Mouse (Mus musculus): ENCODE measurements around the gene Cacnb2. TPM values are rescaled to one million over a fixed set of nuclear protein-coding genes. Genes with fewer than 3 reads are reported as not detected.

Gene Cacnb2
- polyA plus RNA-seq, 1 experiment from 2014 or later, result 0.38 TPM

DNA sequence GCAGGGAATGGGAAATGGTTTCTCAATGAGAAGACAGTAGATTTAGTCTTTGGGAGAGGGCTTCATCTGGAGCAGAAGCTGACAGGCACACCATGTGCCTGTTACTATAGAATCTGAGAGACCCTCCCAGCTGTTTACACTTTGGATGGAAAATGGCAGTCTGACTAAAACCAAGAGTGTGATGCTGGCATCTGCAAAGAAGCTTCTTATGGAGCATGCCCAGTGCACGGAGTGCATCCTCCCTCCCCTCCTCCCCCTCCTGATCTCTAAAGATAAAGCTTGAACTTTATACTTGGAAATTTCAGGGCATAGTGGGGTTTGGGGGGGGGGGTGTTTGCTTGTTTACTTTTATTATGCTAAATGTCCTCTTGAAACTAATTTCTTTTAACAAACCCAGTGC lies 270.2 kb downstream of the Cacnb2 start:
- no peak overlapping the region for H3K4me3 ChIP-seq (replicated peaks)
- no peak overlapping the region for H3K9ac ChIP-seq
- no peaks in the 10 kb centered on the region for H3K4me1 ChIP-seq (replicated peaks)
- ATAC-seq (ENCODE audit: insufficient read depth), result no peak
- H3K36me3 ChIP-seq (replicated peaks), result no peaks in the 10 kb centered on the region
- no peaks in the 10 kb centered on the region for H3K9me3 ChIP-seq (replicated peaks)
- H3K4me2 ChIP-seq, result no peak overlapping the region
- no peaks in the 10 kb centered on the region for H3K27me3 ChIP-seq
- H3K27ac ChIP-seq (replicated peaks), result no peak overlapping the region
- WGBS (ENCODE audit: insufficient replicate concordance), result 48% methylated on average over 1 of the region's 1 CpGs

DNA sequence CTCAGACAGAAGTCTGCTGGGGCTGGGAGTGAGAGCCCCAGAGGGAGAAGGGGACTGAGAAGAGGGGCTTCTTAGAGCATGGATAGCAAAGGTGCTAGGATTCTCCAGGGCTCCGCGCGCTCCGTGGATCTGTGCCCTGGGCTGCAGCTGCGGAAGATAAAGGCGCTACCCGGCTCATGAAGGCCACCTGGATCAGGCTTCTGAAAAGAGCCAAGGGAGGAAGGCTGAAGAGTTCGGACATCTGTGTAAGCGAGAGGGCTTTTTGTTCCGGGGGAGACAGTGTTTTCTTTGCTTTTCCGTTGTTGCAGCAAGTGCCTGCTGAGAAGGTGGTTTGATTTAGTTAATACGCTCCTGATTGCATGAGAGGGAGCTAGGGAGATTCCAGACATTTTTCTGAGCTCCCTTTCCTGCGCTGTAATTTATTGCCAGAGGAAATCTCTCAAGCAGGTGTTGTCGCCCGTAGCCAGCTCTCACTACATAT lies 270.9 kb downstream of the Cacnb2 start:
- Histone ChIP-seq H3K9me3 (replicated peaks) (no peaks in the 10 kb centered on the region), H3K4me1 (replicated peaks) (no peaks in the 10 kb centered on the region), H3K27ac (replicated peaks) (no peak overlapping the region), H3K27me3 (no peaks in the 10 kb centered on the region), H3K36me3 (replicated peaks) (no peaks in the 10 kb centered on the region), H3K9ac (no peak overlapping the region), H3K4me2 (no peak overlapping the region), H3K4me3 (replicated peaks) (no peak overlapping the region)
- 53% methylated on average over 15 of the region's 15 CpGs for WGBS (ENCODE audit: insufficient replicate concordance)
- ATAC-seq (ENCODE audit: insufficient read depth), result no peak

DNA sequence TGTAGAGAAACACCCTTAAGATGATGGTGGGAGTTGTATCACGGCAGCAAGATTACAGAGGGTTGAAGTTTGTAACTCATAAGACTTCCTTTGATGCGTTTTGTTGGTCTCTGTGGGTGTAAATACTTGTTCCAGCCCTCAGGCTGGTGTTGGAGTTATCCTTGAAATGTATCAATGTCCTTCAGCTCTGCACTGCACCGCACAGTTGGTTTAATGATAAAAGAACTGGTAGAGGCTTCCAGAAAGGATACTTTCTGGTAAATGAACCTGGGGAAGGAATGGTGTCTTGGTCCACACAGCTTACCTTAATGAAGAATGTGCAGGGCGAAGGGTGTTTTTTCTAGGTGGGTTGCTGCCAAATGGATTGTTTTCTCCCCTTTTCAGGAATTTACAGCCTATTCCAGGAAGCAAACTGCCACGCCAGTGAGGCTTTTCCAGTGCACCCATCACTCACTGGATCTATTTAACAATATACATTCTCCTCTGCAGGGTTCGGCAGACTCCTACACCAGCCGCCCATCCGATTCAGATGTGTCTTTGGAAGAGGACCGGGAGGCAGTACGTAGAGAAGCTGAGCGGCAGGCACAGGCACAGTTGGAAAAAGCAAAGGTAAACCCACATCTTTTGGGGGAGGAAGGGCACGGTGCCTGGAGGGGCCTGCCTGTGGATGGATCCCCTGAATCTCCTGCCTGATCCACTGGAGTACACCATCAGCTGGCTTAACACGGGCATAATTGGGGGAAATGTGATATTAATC lies 271.6 kb downstream of the Cacnb2 start:
- H3K4me1 ChIP-seq (replicated peaks), result no peaks in the 10 kb centered on the region
- no peaks in the 10 kb centered on the region for H3K36me3 ChIP-seq (replicated peaks)
- no peak overlapping the region for H3K9ac ChIP-seq
- no peak overlapping the region for H3K27ac ChIP-seq (replicated peaks)
- ATAC-seq (ENCODE audit: insufficient read depth), result no peak
- no peak overlapping the region for H3K4me2 ChIP-seq
- no peaks in the 10 kb centered on the region for H3K27me3 ChIP-seq
- no peaks in the 10 kb centered on the region for H3K9me3 ChIP-seq (replicated peaks)
- 60% methylated on average over 13 of the region's 13 CpGs for WGBS (ENCODE audit: insufficient replicate concordance)
- no peak overlapping the region for H3K4me3 ChIP-seq (replicated peaks)

DNA sequence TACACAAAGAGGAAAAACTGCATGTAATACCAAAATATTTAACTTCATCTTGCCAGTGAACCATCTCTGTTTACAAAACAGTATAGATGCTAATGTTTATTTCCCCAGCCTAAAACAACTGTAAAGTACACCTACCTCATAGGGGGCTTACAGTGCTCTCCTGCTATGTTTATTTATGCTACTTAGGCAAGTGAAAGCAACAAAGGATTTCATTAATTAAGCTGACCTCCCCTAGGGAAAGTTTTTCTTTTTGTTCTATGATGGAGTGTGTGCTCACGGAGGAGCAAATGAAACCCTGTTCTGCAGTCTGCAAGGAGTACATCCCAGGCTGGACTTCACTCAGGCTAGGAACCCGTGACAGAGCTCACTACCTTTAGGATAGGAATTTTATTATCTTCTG lies 272.2 kb downstream of the Cacnb2 start:
- Histone ChIP-seq H3K4me2 (no peak overlapping the region), H3K4me1 (replicated peaks) (no peaks in the 10 kb centered on the region), H3K36me3 (replicated peaks) (no peaks in the 10 kb centered on the region), H3K9ac (no peak overlapping the region), H3K27me3 (no peaks in the 10 kb centered on the region), H3K27ac (replicated peaks) (no peak overlapping the region), H3K9me3 (replicated peaks) (no peaks in the 10 kb centered on the region), H3K4me3 (replicated peaks) (no peak overlapping the region)
- WGBS (ENCODE audit: insufficient replicate concordance), result 50% methylated on average over 2 of the region's 2 CpGs
- no peak for ATAC-seq (ENCODE audit: insufficient read depth)

DNA sequence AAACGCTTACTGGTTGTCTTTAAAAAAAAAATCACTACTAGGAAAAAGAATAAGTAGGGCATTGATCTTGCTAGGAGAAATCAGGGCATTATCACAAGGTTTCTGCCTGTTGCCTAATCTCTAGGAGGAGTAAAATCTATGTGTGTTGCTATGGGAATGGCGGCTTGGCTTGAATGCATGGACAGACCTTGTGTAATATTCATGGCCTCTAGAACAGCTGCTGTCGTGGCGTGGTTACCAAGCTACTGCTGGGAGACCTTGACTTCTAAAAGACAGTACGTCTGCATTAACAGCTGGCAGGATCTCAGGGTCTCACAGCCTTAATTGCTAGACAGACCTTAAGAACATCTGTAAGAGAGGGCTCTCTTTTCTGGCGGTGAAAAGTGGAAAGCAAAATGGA lies 272.7 kb downstream of the Cacnb2 start:
- no peak for ATAC-seq (ENCODE audit: insufficient read depth)
- H3K4me2 ChIP-seq, result no peak overlapping the region
- H3K27me3 ChIP-seq, result no peaks in the 10 kb centered on the region
- H3K4me3 ChIP-seq (replicated peaks), result no peak overlapping the region
- no peaks in the 10 kb centered on the region for H3K4me1 ChIP-seq (replicated peaks)
- no peak overlapping the region for H3K9ac ChIP-seq
- no peaks in the 10 kb centered on the region for H3K9me3 ChIP-seq (replicated peaks)
- H3K36me3 ChIP-seq (replicated peaks), result no peaks in the 10 kb centered on the region
- no peak overlapping the region for H3K27ac ChIP-seq (replicated peaks)
- 59% methylated on average over 6 of the region's 6 CpGs for WGBS (ENCODE audit: insufficient replicate concordance)

DNA sequence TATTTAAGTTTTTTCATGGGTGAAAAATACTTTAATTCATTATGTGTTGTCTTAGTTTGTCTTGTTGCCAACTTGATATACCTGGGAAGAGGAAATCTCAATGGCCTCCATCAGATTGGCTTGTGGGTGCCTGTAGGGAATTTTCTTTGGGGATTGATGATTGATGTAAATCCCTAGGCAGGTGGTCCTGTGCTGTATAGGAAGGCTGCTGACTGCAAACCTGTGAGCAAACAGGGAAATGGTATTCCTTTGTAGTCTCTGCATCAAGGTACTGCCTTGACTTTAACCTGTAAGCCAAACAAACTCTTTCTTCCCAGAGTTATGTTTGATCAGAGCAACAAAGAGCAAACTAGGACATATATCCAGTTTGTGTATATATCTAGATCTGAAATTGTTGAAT lies 276.1 kb downstream of the Cacnb2 start:
- no peak for ATAC-seq (ENCODE audit: insufficient read depth)
- H3K27ac ChIP-seq (replicated peaks), result no peak overlapping the region
- H3K9ac ChIP-seq, result no peak overlapping the region
- no peaks in the 10 kb centered on the region for H3K9me3 ChIP-seq (replicated peaks)
- no peaks in the 10 kb centered on the region for H3K36me3 ChIP-seq (replicated peaks)
- H3K4me1 ChIP-seq (replicated peaks), result no peaks in the 10 kb centered on the region
- no peak overlapping the region for H3K4me3 ChIP-seq (replicated peaks)
- no peaks in the 10 kb centered on the region for H3K27me3 ChIP-seq
- no peak overlapping the region for H3K4me2 ChIP-seq

DNA sequence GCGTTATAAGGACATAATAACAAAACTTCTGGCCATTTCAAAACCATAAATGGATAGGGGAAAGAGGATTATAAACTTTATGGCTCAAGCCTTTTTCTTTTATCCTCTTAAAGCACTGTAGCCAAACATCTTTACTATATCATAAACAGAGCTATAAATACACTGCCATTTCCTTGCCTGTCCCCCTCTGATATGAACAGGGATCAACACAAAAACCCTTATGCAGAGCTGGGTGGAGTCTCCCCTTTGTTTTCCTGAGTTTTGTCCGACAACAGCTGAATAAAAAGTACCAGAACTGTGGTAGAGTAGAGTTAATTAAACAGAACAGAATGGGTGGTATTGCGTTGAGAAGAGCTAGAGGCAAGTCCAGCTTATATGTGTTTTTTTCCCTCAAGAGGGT lies 280.6 kb downstream of the Cacnb2 start:
- Histone ChIP-seq H3K27me3 (no peaks in the 10 kb centered on the region), H3K36me3 (replicated peaks) (no peaks in the 10 kb centered on the region), H3K4me2 (no peak overlapping the region), H3K4me1 (replicated peaks) (no peaks in the 10 kb centered on the region), H3K4me3 (replicated peaks) (no peak overlapping the region), H3K9me3 (replicated peaks) (no peaks in the 10 kb centered on the region), H3K27ac (replicated peaks) (no peak overlapping the region), H3K9ac (no peak overlapping the region)
- WGBS (ENCODE audit: insufficient replicate concordance), result 47% methylated on average over 3 of the region's 3 CpGs
- ATAC-seq (ENCODE audit: insufficient read depth), result no peak

DNA sequence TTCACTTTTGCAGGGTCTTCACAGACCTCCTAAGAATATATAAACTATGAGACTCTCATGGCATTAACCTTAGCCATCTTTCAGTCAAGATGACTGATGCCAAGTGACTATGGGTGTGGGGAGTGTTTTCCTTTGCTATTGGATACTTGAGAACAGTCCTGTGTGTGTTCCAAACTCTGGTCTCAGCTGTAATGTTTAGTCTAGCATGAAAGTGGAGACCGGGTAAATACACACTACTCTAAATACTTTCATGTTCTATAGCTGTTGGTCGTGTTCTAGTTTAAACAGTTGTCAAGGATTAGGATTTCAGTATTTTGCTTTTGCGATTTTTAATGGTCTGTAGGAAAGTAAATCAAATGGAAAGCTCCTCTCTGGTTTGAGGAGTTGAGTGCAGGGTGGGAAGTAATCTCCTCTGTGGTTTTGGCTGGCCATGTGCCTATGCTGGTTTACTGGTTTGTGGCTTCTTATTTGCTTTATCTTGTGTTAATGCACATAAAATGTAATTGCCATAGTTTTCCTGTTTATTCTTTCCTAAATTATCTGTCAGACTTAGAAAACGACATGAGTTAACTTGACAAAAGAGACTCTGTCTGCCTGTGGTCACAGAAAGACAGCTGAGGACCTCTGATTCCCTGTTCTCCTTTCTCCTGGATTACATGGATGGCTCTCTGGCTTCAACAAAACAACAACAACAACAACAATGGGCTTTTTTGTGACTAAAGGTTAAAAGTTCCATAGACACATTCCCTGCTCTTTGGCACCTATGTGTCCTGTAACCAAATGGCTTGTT lies 285.7 kb downstream of the Cacnb2 start:
- no peaks in the 10 kb centered on the region for H3K9me3 ChIP-seq (replicated peaks)
- no peak overlapping the region for H3K9ac ChIP-seq
- no peaks in the 10 kb centered on the region for H3K36me3 ChIP-seq (replicated peaks)
- H3K4me2 ChIP-seq, result no peak overlapping the region
- no peak for ATAC-seq (ENCODE audit: insufficient read depth)
- no peak overlapping the region for H3K4me3 ChIP-seq (replicated peaks)
- 34% methylated on average over 4 of the region's 4 CpGs for WGBS (ENCODE audit: insufficient replicate concordance)
- no peak overlapping the region for H3K27ac ChIP-seq (replicated peaks)
- H3K27me3 ChIP-seq, result no peaks in the 10 kb centered on the region
- no peaks in the 10 kb centered on the region for H3K4me1 ChIP-seq (replicated peaks)

DNA sequence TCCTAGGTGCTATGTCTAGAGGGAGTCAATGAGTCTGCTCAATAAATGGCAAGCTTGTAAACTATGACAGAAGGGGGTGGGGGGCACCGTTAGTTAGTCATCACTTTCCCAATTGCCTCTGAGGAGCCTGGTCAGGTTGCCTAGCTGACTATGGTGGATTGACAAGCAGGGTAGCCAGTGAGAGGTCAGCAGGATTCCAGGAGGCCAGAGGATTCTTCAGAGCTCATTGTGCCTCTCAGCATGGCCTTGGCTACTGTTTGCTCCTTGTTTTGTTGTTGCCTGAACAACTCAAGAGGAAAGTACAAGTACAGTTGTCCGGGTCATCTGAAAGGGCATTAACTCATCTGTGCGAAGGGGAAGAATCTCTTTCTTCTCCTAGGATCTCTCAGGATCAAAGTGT lies 300.9 kb downstream of the Cacnb2 start:
- H3K27ac ChIP-seq (replicated peaks), result no peak overlapping the region
- H3K4me1 ChIP-seq (replicated peaks), result no peaks in the 10 kb centered on the region
- no peak overlapping the region for H3K4me2 ChIP-seq
- no peaks in the 10 kb centered on the region for H3K27me3 ChIP-seq
- WGBS (ENCODE audit: insufficient replicate concordance), result 58% methylated on average over 3 of the region's 3 CpGs
- H3K4me3 ChIP-seq (replicated peaks), result no peak overlapping the region
- ATAC-seq (ENCODE audit: insufficient read depth), result no peak
- no peaks in the 10 kb centered on the region for H3K36me3 ChIP-seq (replicated peaks)
- H3K9me3 ChIP-seq (replicated peaks), result no peaks in the 10 kb centered on the region
- no peak overlapping the region for H3K9ac ChIP-seq

DNA sequence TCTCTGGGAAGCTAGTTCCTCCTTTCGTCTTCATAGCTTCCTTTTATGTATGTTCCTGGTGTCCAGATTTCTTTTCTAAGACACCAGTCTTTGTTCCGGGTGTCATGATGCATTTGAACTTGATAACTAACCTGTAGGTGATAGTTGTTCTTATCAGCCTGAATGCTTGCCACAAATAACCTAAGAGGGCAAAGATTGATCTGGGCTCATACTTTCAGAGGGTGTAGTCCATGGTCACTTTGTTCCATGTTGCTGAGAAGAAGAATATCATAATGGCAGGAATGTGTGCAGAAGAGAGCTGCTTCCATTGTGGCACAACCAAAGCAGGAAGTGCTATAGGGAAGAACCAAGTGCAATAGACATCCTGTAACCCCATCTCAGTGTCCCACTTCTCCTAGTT lies 302.0 kb downstream of the Cacnb2 start:
- Histone ChIP-seq H3K36me3 (replicated peaks) (no peaks in the 10 kb centered on the region), H3K4me2 (no peak overlapping the region), H3K4me3 (replicated peaks) (no peak overlapping the region), H3K9me3 (replicated peaks) (no peaks in the 10 kb centered on the region), H3K9ac (no peak overlapping the region), H3K27me3 (no peaks in the 10 kb centered on the region), H3K27ac (replicated peaks) (no peak overlapping the region), H3K4me1 (replicated peaks) (no peaks in the 10 kb centered on the region)
- no peak for ATAC-seq (ENCODE audit: insufficient read depth)
- 50% methylated on average over 2 of the region's 2 CpGs for WGBS (ENCODE audit: insufficient replicate concordance)

DNA sequence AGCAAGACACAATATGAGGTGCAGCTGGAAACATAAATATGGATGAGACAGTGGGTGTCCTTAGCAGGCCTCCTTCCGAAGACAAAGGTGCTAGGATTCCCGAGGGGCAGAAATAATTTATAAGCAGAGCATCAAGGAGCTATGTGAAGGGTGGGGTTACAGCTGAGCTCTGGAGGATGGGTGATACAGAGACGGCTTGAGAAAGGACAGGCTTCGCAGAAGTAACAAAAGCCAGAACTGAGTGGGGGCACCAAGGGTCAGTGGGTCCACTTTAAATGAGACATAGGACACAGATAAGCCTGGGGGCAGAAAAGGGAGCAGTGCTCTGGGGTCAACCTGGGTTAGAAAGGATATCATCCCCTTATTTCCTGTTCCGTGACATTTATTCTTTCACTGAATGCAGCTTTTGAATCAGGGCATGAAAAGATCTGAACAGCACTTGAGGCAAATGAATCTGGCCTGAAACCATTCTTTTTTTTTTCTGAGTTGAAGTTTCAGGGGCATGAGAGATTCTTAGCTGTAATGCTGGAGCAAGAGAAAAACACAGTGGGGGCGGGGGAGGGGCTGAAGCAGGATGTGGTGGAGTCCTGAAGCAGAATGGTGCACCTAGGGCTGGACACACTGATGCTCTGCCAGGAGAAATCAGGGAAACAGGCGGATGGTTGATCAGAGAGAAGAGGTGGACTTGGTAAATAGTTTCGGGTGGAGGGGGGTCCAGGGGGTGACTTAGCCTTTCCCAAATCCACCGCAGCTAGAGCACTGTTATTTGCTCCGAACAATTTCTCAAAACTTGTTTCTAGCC lies 304.4 kb downstream of the Cacnb2 start:
- H3K4me2 ChIP-seq, result no peak overlapping the region
- no peaks in the 10 kb centered on the region for H3K36me3 ChIP-seq (replicated peaks)
- no peaks in the 10 kb centered on the region for H3K27me3 ChIP-seq
- WGBS (ENCODE audit: insufficient replicate concordance), result 46% methylated on average over 10 of the region's 10 CpGs
- H3K4me1 ChIP-seq (replicated peaks), result no peaks in the 10 kb centered on the region
- ATAC-seq (ENCODE audit: insufficient read depth), result no peak
- H3K27ac ChIP-seq (replicated peaks), result no peak overlapping the region
- H3K9ac ChIP-seq, result no peak overlapping the region
- no peaks in the 10 kb centered on the region for H3K9me3 ChIP-seq (replicated peaks)
- H3K4me3 ChIP-seq (replicated peaks), result no peak overlapping the region
